Mouse (Mus musculus): ENCODE results near the gene Cirbp.
A peak's percentile ranks its signal among the peaks of the same experiment; 100 is the strongest.

Gene Cirbp

DNA sequence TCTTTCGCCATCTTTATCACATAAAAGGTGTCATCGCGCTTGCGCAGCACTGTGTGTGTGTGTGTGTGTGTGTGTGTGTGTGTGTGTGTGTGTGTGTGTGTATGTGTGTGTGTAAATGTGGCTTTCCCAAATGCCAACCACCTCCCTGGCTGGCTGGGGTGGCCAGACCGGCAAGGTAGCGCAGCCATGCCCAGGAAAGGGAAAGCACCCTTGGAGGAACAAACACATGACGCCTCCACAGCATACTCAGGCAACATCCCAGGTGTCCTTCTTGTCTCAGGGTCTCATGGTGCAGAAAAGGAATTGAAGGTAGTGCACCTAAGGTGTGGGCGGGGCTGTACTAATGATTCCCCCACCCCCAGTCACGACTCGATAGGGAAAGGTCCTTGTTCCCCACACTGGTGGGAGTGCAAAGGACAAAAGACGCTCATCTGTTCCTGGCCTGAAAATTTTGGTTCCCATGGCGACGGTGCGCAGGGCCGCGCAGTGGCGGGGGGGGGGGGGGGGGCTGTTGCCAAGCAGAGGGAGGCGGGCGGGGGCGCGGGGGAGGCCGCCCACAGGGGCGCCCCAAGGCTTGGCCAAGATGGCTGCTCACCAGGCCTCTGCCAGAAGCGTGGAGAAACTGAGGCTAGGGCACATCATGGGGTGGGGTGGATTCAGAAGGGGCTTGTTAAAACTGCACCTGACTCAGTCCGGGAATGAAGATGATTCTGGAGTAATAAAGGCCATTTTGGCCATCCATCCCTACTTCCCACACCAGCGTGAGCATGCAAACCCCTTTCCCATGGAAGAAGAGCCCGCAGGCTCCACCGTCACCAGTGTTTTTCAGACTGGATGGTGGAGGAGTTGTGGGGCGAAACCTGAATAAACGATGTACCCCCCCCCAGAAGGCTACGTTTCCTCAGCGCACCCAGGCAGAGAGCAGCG, 27.9 kb upstream of the Cirbp start:
- peak; percentile 52 to 79 for DNase-seq (ENCODE audit: inconsistent age in 2 of 2, low spot score in 1 of 2)

DNA sequence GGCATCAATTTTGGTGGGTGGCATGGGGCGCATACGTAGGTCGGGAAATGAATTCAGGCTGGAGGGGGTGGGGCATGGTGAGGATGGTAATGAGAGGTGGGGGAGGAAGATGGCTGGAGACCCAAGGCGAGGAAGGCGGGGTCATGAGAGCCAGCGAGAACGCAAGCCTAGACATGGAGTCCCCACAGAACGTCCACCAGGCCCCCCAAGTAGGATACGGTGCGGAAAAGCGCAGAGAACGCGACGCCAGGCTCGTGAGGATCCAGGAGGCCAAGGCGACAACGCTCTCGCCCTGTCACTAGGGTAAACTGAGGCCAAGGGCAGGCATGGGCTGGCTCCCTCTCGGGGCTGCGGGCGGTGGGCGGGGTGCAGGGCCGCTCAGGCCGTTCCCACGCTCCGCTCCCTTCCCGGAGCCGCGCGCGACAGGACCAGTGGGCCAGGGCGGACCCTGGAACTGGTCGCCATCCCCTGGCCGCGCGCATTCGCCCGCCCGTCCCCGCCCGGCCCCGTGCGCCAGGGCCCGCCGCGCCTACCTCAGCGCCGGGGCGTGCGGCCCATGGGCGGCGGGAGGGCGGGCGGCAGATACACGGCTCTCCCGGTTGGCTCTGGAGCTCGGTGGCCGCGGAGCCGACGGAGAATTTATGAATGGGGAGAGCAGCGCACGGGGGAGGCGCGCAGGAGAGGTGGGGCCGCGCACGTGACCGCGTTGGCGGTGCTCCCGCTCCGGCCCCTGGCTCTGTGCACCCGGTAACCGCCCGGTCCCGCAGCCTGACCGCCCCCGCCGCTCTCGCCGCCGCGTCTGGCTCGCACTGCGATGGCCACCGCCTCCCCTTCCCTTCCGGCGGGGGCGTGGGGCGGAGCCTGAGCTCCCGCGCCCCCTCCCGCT, 27.0 kb upstream of the Cirbp start, which contains the start of gene Atp5d:
Gene Atp5d (plus strand): TSS at position 80 of the 886 bp plus-strand sequence.
- DNase-seq (ENCODE audit: inconsistent age in 2 of 2, low spot score in 1 of 2): peak; percentile 85 to 89

DNA sequence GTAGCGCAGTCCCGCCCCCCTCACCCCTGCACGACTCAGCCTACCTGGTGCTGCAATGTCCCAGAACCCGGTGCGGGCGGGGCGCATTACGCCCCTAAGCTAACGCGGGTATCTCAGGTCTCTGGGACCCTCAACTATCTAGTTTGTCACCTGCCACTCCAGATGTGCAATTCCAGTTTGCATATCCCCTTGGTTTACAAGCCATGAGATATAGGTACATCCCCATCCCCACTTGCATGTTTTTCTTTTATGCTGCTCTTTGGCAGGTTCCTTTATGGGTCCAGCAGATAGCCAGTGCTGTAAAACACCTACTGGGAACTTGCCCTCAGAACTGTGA, 26.4 kb upstream of the Cirbp start:
- DNase-seq (ENCODE audit: inconsistent age in 2 of 2, low spot score in 1 of 2): no peak

DNA sequence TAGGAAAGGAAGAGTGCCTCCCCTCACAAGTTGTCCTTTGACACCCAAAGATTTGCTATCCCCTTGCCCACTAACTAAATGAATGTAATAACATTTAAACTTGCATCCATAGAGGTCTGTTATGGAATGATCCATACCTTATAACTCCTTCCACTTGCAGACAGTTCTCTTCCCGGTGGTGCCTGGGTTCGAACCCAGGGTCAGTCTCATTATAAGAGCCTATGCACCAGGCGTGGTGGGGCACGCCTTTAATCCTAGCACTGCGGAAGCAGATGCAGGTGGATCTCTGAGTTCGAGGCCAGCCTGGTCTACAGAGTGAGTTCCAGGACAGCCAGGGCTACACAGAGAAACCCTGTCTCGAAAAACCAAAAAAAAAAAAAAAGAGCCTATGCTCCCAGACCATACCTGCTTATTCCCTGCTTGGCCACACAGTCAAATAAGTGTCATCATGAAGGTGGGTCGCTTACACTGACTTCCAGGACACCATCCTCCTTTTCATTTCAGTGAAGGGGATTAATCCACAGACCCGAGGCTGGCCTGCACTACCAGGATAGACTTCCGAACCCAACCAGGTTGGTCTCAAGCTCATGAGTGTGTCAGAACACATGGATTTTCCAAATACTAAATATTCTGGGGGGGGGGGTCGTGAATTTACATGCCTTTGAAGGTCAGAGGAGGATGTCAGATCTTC, 25.7 kb upstream of the Cirbp start:
- DNase-seq (ENCODE audit: inconsistent age in 2 of 2, low spot score in 1 of 2): peak in 1 of 2 experiments; percentile 52

DNA sequence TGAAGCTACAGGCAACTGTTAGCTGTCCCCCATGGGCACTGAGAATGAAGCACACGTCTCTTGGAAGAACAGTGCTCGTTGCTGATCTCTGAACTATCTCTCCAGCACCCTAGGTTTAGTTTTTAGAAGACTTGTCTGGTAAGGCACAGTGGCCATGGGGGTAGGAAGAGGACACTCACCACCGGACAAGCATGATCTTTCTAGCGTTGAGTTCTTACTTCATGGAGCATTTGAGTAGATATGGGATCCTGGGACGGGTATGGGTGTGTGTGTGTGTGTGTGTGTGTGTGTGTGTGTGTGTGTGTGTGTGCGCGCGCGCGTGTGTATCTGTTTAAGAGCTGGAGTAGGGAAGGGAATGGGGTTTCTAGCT, 25.1 kb upstream of the Cirbp start, which contains the start of gene Cbarp:
Gene Cbarp (minus strand): TSS at position 170 of the 370 bp plus-strand sequence.
- no peak for DNase-seq (ENCODE audit: inconsistent age in 2 of 2, low spot score in 1 of 2)

DNA sequence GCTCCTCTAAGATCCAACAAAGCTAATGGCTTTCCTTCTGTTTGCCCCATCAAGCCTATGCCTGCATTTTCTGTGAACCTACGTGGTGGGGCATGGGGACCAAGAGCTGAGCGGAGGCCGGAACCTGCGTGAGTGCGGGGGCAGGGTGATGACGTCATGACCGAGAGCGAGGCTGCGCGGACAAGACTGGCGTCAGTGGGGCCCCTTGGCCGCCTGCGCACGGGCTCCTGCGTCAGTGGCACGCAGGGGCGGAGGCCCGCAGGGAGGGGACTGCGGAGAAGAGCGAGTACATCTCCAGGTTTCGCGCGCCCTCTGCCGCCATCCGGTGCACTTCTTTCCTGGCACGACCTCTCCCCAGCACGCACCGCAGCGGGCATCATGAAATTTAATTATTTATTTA, 24.5 kb upstream of the Cirbp start:
- DNase-seq (ENCODE audit: inconsistent age in 2 of 2, low spot score in 1 of 2): peak; percentile 98 to 99

DNA sequence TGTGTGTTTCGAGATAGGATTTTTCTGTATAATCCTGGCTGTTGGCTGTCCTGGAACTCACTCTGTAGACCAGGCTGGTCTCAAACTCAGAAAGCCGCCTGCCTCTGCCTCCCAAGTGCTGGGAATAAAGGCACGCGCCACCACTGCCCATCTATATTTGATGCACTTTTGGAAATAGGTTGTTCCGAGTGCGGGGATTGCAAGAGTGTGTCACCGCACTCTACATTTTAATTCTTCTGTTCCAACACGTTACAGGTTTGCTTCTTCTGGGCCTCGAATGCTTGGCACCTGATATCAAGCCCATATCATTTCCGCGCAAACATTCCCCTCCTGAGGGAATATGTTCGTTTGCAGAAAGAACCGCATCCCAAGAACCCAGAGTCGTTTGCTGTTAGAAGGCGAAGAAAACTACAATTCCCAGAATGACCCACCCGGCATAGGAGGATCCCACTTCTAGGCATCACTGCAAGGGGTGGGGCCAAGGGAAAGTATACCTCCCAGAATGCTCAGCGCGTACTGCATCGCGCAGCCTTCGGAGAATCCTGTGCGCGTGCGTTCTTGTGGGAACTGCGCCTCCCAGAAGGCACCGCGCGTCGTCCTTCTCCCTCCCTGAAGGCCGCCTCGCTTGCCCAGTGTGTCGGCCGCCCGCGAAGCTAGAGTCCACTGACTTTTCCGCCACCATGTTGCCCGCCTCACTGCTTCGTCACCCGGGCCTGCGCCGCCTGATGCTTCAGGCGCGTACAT, 23.8 kb upstream of the Cirbp start:
- DNase-seq (ENCODE audit: inconsistent age in 2 of 2, low spot score in 1 of 2): peak; percentile 96 to 97

DNA sequence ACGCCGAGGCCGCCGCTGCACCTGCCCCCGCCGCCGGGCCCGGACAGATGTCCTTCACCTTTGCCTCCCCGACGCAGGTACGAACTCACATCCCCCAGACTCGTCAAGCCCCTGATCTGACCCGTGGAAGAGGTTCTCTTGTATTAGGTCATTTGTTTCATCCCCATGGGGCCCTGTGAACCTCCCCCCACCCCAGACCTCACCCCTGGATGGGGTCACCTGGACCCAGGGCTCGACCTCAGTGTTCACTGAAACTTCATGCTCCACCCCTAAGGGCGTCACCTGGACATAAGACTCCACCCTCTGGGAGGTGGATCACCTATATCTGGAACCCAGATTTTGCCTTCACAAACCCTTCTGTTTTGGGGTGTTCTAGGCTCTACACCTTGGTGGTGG, 23.3 kb upstream of the Cirbp start:
- no peak for DNase-seq (ENCODE audit: inconsistent age in 2 of 2, low spot score in 1 of 2)

DNA sequence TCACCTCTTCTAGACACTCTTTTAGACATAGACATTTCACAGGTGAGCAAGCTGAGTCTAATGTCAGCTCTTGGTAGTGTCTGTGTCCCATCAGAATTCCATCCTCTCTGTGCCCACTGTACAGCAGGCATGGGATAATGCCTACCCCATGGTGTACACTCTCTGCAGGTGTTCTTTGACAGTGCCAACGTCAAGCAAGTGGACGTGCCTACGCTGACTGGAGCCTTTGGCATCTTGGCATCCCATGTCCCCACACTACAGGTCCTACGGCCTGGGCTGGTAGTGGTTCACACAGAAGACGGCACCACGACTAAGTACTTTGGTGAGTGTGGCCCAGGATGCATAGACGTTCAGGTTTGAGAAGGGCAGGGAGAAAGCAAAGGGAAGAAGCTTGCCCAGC, 22.1 kb upstream of the Cirbp start:
- DNase-seq (ENCODE audit: inconsistent age in 2 of 2, low spot score in 1 of 2): peak; percentile 33 to 52

DNA sequence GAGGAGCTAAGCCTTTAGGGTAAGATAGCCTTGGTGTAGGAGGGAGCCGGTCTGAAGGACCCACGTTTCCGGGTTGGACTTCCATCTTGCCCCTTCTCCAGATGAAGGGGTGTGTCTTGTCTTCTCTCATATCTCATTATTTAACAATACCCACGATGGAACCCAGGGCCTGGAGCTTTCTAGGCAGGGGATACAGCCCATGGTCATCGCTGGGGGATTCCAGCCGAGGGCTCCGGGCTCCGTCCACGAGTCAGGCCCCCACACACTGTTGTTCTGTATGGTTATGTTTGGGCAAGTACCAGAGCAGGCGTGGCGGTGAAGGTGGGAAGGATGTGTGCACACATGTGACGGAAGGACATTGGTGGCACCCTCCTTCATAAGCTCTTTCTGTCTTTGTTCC, 21.6 kb upstream of the Cirbp start:
- DNase-seq (ENCODE audit: inconsistent age in 2 of 2, low spot score in 1 of 2): peak in 1 of 2 experiments; percentile 34

DNA sequence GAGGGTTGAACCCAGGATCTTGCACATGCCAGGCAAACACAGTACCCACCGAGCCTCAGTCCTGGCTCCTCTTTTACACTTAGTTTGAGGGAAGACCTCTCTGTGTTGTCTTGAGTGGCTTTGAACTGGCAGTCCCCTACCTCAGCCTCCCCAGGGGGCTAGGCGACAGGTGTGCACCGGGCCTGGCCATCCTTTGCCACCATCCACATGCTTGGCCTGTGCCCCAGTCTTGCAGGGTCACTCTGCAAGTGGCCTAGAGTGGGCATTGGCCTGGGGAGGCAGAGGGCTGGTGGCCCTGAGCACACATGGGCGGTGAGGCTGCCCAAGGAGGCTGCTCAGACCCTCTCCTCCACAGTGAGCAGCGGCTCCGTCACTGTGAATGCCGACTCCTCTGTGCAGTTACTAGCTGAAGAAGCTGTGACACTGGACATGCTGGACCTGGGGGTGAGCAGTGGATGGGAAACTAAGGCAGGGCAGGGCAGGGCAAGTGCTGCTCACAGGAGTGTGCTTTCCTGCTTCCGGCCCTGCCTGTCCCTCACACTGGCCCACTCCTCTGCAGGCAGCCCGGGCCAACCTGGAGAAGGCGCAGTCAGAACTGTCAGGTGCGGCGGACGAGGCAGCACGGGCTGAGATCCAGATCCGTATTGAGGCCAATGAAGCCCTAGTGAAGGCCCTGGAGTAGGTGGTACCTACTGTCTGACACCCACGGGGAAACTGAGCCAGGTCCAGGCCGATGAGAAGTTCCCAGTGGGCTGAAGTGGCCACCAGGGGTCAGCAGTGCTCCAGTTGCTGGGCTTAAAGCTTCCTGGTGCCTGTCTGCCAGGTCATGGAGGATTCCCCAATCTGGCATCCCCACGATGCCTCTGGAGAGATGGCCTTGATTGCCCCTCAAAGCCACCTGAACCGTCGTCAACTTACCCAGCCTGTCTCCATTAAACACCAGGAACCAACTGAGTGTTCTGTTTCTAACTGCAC, 20.6 kb upstream of the Cirbp start:
- peak; percentile 79 to 91 for DNase-seq (ENCODE audit: inconsistent age in 2 of 2, low spot score in 1 of 2)

DNA sequence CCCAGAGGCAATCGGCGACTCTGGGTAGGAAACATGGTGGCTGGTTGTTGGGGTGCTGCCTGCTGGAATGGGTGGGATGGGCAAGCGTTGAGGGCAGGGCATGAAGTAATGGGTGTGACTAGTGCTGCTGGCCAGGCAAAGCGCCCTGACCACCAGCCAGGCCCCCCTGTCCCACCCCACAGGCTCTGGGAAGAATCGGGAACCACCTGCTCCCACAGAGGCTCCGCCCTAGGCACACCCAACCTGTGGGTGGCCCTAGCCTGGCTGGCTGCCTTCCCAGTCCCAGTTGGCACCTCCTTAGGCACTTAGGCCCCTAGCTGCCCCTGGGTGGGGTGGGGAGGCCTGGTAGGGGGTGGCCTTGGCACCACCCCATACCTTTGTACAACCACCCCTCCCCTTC, 19.9 kb upstream of the Cirbp start:
- peak; percentile 65 to 70 for DNase-seq (ENCODE audit: inconsistent age in 2 of 2, low spot score in 1 of 2)

DNA sequence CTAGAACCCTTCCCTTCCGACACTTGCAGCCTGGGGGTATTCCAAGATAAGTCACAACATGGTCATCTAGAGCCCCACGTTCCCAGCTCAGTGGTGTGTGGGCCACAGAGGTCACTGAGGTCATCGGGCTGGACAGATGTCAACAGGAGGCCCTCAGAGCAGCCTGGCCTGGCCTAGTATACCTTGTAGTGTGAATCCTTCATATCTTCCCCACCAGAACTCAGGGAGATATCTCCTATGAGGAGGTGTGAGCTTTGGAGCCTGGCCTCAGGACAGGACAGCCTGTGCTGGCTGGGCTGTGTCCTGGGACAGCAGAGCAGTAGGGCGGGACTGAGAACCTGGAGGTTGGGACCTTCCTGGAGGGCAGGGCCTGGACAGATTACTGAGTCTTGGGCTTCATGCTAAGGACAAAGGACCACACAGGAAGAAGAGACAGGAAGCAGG, 19.2 kb upstream of the Cirbp start:
- DNase-seq (ENCODE audit: inconsistent age in 2 of 2, low spot score in 1 of 2): peak; percentile 54 to 78

DNA sequence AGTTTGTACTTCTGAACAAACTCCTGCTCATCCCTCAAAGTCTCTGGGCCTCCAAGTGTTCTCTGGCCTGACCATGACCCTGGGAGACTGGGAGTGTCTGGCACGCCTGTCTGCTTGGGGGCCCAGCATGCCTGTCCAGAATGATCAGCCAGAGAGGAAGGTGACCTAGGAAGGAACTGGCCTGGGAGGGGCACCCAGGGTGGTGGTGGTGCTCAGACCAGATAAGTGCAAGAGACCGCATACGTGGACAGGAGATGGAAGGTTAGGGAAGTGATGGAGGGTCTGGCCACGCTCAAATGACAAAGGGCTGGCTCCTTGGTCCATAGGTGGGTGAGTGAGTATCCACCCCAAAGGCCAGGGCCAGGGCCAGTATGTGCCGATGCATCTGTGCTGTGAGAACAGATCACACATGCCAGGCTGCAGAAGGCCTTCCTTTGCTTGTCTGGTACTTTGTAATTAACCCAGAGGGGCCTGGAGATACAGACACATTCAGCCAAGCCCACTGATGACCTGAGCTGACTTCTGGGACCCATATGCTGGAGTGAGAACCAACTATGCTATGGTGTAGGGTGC, 18.6 kb upstream of the Cirbp start:
- peak in 1 of 2 experiments; percentile 63 for DNase-seq (ENCODE audit: inconsistent age in 2 of 2, low spot score in 1 of 2)

DNA sequence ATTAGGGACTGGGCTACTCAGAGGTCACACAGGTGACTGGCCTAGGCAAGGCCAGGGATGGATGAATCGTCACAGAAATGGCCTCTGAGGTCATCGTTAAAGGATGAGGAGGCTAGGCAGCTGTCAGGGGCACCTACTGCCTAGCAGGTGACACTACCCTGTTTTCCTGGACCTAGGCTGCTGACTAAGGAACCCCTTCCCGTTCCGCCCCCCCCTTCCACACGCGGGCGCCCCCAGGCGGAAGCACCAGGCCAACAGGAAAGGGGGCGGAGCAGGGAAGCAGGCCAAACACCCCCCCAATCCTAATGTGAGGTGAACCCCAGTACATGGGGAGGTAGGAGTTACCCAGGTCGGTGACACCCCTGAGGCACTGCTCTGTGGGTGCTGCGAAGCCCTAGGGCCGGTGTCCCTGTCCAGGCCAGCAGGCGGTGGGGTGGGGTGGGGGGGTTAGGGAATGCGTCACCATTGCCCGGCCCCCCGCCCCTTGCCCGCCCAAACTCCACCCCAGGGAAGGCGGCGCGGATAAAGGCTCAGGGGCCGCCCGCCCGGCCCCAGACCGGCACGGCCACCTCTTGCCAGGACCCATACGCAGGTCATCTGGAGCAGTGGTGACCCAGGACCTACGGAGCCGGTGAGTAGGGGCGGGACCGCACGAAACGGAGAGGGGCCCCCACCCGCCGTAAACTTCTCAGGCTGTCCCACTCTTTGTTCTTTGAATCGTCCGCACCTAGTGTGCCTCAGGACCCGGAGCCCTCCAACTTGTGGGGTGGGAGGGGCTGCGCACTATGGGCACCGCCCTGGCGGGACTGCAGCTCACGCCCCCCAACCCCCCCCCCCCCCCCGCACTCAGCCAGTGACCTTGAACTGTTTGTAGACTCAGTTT, 17.8 kb upstream of the Cirbp start, which contains the start of gene Midn:
Gene Midn (plus strand): TSS at position 554 of the 883 bp plus-strand sequence.
- peak; percentile 93 to 97 for DNase-seq (ENCODE audit: inconsistent age in 2 of 2, low spot score in 1 of 2)

DNA sequence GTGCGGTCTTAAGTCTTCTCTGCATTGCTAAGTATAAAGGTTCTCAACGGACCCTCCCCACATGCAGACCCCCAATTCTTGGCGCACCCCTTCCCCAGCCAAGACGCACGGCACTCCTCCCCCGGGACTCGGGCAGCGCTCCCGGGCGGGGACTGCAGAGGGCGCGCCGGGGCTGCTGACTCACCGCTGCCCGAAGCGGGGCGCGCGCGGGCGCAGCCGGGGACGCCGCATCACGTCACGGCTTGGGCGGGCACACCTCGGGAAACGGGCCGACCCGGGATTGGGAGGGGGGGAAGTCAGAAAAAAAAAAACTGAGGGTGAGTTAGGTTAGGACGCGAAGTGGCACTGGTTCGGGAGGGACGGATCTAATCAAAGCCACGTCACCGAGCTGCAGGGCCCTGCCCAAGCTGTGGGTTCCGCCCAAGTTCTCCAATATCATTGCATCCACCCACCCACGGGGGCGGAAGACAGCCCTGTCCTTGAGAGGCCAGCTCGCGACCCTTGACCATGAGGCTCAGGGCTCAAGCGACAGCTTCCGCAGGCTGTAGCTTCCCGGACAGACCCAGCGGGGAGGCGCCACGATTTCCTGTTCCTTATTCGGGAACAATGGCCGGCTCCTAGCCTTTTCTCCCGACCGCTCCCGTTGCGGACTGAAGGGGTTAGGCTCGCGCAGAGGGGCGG, 17.0 kb upstream of the Cirbp start:
- DNase-seq (ENCODE audit: inconsistent age in 2 of 2, low spot score in 1 of 2): peak; percentile 97 to 99

All from adrenal gland, adult (tissue).